Mouse (Mus musculus) ES-CJ7 (cell line): ENCODE results near the gene Rab36.
A peak's percentile ranks its signal among the peaks of the same experiment; 100 is the strongest.

Experiments
- DNase-seq: peaks from one replicate; pipeline ENCODE4 v3.0.0; 2011; ENCODE audit warnings: low read depth, low spot score

Rab36 gene

DNA sequence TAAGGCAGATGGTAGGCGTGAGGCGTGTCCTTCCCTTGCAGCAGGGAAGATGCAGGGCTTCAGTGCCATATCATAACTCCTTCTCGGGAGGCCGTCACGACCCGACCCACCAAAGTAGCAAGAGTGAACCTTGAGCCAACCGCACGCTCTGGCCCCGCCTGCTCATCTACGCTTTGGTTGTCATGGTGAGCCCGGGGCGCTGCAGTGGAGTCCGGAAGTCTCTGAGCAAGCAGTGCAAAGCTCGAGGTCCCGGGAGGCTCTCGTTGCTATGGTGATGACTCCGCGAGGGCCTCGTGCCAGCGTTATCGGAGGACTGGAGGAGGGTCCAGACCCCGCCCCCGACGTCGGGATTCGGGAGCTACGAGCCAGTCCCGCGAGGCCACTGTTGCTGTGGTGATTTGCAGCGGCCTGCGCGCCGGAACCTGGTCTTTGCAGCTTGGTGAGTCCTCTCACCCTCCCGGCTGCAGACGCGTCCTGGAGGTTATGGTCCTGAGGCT is at the start of gene Rab36:
Rab36 (plus strand) TSS at position 176 of the 497 bp plus-strand sequence.
- DNase-seq, result peak; percentile 96

DNA sequence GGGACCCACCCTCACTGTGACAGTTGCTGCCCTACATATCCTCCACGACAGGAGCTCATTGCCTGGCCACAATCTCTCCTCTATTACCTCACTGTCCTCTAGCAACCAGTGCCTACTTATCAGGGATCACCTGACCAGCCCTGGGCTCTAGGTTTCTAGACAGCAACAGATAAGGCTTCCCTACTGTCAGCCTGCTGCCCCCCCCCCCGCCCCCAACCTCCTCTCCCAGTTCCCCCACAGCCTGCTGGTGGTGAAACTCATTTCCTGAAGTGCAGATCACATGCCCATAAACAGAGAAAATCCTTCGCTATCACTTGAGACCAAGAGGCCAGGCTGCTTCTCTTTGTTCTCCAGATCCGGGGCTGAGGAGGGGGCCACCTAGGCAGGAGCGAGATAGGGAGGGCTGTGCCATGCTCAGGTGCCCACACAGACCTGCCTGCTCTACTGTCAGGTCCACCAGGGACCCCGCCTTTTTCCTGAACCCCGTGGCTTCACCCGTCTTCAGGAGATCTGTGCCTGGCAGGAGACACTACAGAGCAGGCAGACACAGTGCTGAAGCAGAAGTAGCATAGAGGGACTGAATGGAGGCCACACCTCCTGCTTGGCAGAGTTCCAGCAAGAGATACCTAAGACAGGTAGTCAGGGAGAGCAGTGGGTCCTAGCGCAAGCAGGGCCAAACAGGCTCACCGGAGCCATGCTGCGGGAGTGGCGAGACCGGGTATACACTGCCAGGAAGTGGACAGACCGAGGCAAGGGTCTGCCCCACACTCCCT is 49.0 kb upstream of the Rab36 start:
- no peak for DNase-seq

- DNase-seq, result no peak
Observed at GRCm38 (mm10) chr10:74989814-74990213, 47.0 kb upstream of the Rab36 start.

DNA sequence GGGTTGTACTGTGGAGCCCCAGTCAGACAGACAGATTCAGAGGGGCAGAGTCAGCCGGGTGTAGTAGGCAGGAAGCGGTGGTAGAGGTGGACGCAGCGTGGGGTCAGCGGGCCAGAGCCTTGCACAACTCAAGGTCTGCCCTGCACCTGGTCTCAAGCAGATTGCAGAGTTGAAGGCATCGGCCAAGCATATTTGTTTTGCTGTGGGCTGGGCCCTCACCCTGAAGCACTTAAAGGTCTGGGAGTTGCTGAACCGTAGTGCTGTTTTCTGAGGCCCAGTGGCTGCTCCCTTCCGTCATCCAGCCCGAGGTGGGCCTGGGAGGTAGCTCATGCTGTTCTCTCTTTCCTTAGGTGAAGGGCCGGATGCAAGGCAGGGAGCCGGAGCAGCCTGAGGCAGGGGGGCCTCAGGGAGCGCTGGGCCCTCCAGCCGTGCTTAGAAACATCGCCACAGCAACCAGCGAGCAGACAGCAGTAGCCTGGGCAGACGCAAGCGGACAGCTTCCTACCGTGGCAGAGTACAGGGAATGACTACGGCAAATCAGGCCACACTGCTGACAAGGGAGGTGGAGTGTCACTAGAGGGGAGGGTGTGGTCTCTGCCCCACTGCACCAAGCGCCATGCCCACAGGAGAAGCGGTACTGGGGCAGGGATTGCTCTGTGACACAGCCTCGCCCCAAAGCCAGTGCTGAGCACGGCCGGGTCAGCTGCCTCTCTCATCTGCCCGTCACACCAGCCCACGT is 46.1 kb upstream of the Rab36 start:
- no peak for DNase-seq

GRCm38 (mm10) chr10:74994863-74995262 is 42.0 kb upstream of the Rab36 start:
- no peak for DNase-seq

DNA sequence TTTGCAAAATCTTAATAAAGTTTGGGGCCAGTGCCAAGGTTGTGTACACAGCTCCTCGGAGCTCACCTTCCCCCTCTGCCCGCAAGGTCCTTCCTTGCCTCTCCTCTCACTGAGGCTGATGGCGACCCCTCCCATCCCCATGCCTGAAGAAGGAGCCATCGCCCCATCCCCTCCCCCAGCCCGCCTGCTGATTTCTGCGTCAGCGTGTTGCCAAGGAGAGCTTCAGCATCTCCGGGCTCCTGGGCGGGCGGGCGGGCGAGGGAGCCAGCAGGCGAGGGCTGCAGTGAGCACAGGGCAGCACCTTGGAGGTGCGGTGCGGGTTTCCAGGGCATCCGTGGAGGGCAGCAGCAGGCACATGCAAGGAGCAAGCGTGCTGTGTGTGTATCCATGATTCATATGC is 41.5 kb upstream of the Rab36 start:
- peak; percentile 42 for DNase-seq

GRCm38 (mm10) chr10:75001391-75001790 is 35.5 kb upstream of the Rab36 start:
- no peak for DNase-seq

DNA sequence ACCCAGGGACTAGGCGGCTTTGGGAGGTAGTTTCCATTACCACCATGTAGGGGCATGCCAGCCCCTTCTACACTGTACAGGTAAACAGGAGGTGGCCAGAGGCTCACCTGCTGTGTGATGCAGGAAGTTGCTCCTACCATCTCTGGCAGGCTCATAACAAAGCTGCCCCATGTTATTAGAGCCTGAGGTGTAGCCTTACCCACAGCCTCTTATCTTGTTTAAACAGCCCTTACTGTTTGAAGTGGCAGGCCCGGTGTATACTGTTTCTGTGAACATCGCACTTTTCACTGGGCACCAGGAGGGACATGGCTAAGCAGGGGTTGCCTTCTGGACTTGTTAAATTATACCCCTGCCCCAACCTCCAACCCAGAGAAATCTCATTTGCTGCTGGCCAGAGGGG is 32.8 kb upstream of the Rab36 start:
- no peak for DNase-seq

DNA sequence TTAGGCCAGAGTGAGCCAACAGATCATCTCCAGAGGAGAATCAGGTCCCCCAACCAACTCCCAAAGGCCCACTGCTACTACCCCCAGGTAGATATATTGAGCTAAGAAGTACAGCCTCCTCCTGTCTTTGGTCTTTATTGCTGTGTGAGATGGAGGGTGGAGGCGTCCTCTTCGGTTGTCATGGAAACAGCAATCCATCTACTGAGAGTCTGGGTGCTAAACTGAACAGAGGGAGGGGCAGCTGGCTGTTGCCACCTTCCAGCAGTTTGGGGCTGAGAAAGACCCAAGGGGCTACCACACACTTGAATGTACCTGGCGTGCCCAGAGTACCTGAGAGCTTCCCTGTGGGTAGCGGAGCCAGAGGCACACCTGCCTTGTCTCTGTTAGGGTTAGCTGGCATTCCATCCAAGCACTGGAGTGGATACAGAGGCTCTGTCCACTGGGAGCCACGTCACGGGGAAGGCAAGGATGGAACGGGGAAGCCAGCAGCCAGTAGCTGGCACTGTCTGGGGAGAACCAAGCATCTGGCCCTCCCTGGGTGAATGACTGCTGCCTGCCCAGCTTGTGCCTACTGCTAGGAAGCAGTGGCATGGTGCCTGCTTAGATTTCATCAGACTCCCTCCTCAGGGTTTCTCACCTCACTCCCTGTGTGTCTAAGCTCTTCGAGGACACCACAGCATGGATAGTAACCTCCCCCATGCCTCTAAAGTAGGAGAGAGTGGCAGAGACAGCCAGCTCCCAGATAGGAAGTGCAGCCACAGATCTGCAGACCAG is 29.8 kb upstream of the Rab36 start:
- DNase-seq, result no peak

DNA sequence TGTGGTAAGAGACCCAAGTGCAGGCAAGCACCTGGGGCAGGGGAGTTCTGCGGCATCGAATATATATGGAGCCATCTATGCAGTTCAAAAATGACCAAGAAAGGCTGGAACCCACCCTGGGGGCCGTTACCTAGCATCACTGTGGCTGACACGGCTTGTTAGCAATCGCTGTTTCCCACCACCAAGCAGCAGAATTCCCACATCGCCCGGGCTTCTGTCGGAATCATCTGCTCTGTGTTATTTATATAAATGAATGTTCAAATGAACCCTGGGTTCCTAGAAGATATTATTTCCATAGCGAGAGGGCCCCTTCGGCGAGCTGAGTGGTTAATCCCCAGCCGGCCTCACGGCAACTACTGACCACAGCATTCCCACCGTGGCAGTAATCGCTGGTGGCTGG is 26.2 kb upstream of the Rab36 start:
- DNase-seq, result no peak

DNA sequence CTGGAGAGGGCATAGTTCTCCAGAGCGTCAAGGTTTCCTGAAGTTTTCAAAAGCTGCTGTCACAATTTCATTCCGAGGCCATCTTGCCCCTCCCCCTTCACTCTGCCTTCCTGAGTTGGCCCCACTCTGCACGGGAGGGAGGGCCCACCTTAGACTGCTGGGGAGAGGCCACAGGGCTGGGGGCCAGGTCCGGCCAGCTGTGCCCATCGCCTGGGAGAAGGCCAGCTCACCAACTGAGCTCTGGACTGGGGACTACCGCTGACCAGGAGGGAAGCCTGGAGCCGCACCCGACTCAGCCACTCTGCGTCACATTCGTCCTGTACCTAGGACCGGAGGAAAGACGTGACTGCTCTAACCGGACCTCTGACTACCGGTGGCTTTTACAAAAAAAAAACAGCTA is 21.4 kb upstream of the Rab36 start:
- DNase-seq, result no peak

DNA sequence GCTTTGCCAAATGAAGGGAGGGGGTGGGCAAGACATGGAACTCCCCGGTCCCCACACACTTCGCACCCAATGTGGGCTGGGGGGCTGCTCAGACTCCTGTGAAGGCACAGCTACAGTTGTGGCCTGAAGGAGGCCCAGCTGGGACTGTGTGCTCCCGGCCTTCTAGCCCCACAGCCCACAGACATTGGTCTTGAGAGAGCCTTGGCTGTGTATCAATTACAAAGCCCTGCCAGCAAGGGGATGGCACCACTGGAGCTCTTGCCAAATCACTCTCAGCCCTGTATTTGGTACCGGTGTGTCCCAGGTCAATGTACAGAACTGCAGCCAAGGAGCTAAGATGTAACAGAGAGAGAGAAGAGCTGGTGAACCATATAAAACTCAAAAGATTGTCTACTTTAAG is 20.4 kb upstream of the Rab36 start:
- DNase-seq, result no peak

- no peak for DNase-seq
Observed at GRCm38 (mm10) chr10:75020271-75020670, 16.6 kb upstream of the Rab36 start.

DNA sequence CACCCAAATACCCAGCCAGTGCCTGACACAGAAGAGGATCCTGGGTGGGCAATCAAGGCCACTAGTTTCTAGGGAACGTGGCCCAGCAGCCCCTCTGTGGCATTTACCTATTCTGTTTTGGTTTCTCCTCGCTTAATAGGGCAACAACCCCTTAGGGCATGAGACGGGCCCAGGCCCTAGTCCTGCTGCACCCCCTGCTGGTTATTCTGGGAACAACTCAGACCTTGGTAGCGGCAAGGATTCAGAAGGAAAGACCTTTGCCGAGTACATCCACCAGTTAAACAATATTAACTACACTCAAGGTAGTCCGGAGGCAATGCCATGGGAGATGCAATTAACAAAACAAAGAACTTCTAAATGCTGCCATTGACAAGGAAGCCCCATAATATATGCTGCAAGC is 15.7 kb upstream of the Rab36 start:
- DNase-seq, result peak; percentile 66

- no peak for DNase-seq
Observed at GRCm38 (mm10) chr10:75026491-75026890, 10.4 kb upstream of the Rab36 start.

DNA sequence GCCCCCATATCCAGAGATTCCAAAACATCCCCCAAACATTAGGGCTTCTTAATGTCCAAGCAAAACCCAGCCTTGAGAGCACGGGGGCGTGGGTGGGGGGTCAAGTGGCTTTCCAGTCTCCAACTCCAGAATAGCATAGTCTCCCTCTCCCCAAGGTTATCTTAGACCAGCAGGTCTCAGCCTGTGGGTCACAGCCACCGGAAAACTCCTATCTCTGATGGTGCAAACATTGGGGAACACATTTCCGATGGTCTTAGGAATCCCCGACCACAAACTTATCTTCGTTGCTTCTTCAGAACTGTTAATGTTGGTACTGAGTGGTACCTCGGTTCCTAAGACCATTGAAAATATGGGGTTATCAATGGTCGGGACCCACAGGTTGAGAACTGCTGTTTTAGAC is 8.1 kb upstream of the Rab36 start:
- DNase-seq, result no peak

DNA sequence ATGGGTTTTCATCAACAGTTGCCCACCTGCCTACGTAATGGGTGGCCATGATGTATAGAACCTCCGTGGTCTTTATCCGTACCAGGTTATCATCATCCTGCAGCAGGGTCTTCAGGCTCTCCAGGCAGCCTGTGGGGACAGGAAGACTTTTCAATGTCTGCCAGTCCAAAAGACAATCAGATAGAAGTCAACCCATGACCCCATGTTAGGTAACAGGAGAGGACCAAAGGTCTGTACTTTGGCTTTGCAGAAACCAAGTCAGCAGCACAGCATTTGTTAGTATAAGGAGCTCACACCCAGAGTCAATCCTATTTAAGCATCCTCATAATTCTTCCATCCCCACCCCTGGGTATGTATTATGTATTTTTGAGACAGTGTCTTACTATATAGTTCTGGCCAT is 7.2 kb upstream of the Rab36 start:
- no peak for DNase-seq

DNA sequence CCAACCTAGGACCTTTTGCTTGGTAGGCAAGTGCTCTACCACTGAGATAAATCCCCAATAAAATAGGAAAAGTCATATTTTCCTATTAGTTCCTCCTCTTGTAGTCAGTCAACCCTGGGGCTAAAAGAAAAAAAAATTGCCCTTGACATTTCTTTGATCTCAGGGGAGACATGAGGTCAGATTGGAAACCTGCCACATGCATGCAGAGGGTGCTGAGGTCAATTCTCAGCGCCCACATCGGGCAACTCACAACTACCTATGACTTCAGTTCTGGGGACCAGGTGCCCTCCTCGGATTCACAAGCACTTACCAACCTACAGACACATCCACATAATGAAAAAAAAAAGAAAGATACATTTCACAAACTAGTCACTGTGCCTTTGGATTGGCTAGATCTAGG is 6.6 kb upstream of the Rab36 start:
- no peak for DNase-seq

DNA sequence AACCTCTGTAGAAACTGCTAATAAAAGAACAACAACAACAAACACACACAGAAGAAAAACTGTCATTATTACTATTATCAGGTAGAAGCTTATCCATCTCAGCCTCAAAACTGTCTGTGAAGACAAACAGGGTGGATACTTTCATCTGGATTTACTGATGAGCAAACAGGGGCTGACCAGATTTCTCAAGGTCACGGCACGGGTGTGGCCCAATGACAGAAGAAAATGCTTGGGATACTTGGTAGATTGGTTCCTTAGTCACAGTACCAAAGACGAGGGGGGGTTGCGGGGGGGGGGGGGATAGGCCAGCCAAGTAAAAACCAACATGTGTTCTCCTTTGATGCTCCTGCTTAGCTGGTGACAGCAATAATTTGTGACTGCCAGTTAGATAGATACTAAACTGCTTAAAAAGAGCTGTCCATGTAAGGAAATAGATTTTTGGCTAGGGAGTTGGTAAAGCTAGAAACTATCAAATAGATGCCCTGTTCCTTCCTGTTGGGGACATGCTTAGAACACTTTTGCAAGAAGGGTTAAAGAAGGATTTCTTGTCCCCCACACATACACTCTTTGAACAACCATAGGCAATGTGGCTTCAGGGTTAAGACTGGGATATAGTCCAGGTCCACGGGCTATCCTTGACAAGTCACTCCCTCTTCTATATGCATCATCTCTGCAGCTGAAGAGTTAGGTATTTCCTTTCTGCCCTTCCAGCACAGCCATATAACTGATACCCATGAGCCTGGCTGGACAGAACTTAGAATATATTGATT is 5.3 kb upstream of the Rab36 start:
- peak; percentile 49 for DNase-seq

- no peak for DNase-seq
Observed at GRCm38 (mm10) chr10:75032395-75032794, 4.5 kb upstream of the Rab36 start, which contains the start of gene Rsph14. Gene Rsph14 (minus strand): TSS chr10:75032586.

GRCm38 (mm10) chr10:75042060-75042459 is 5.2 kb downstream of the Rab36 start:
- DNase-seq, result peak; percentile 47
